Mouse (Mus musculus) lung, postnatal 0 days (tissue): Measurements from ENCODE around the gene Ubr4.

Source experiments
- CTCF ChIP-seq: IDR thresholded peaks from 2 replicates; pipeline ENCODE4 v1.5.1; 2016; ENCODE audit warnings: antibody characterized with exemption, mild to moderate bottlenecking
- EP300 ChIP-seq: IDR thresholded peaks from 2 replicates; pipeline ENCODE4 v1.6.1; 2016; ENCODE audit warnings: antibody characterized with exemption, mild to moderate bottlenecking, control low read depth

DNA sequence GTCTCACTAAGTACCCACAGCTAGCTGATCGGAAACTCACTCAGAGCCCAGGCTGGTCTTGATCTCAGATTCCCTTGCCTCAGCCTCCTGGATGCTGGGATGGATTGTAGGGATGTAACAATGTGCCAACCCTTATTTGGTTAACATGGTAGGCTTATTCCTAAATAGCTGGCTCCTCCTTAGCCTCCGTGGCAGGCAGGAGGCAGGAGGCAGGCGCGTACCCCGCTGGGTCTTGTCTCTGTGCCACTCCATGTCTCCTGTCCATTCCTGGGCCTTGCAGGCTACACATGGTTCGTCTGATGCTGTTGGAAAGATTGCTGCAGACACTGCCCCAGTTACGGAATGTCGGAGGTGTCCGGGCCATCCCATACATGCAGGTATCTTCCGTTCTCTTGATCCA is 91.9 kb downstream of the Ubr4 start:
- TF ChIP-seq CTCF (no peak), EP300 (no peak)
